Mouse (Mus musculus): ENCODE measurements at regions not wholly inside any gene's neighbourhood (a gene's known extent, or its start where the extent isn't known, plus 50 kb on each side); places are given as distances from the start of the nearest gene placed in this dataset.

DNA sequence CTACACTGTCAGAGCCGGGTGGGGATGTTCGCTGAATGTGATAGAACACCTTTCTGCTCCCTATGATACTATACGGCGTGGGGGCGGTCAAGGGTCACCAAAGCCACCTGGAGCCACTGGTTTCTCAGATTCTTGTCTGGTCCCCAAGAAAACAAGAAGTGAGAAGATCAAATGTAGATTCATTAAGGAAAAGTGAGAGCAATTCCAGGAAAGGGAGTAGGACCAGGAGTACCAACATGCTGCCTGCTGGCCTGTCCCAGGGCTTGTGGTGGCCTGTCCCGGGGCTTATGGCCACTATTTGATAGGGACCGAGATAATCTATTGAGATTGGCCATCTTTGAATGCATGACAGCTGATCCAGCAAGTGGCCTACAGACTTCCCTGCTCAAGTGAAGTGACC lies 58.8 kb upstream of the Fut8 start:
- DNase-seq: no peak

DNA sequence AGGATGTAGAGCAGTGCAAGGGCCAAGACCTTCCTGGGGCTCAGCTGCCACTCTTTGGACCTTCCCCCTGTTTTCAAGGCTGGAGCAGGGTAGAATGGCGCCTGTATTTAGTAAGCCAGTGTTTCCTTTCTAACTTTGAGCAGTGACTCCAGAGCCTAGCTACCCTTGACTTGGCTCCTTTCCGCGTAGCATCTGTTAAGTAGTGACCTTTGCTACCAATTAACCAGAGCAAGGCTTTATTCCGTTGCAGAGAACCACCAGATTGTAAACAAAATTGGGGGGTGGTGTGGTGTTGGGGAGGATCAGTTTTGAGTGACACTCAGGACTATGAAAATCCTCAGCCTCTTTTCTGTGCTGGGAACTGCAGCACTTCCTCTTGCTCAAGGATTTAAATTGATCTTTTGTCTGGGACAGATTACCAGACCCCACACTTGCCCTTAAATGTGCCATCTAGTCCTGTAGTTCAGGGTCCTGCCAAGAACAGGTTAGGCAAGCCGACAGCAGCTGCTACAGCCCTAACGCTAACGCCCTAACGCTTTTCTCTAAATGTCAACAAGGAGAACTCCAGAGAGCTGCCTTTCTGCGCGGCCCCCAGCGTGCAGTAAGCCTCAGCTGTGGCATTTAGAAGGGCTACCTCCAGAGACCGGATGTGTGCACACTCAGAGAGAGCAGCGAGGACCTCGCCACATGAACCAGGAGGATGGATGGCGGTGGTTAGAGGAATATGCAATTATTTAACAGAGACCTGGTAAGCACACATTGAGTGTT lies 59.9 kb upstream of the Fut8 start:
- DNase-seq: no peak

DNA sequence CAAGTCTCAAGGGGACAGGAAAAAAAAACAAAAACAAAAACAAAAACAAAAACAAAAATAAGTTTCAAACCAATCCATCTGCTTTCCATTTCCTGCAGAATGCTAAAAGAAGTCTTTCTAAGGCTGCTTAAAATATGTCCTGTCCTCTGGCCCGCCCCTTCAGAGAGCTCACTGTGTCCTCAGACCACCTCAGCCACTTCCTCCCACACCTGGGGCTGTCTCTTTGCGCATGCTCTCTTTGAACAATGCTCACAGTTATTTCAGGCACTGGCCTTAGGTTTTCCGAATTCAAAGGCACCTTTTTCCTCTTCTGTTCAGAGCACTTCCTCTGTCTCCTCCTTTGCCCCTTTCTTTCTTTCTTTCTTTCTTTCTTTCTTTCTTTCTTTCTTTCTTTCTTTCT lies 60.6 kb upstream of the Fut8 start:
- DNase-seq: no peak

DNA sequence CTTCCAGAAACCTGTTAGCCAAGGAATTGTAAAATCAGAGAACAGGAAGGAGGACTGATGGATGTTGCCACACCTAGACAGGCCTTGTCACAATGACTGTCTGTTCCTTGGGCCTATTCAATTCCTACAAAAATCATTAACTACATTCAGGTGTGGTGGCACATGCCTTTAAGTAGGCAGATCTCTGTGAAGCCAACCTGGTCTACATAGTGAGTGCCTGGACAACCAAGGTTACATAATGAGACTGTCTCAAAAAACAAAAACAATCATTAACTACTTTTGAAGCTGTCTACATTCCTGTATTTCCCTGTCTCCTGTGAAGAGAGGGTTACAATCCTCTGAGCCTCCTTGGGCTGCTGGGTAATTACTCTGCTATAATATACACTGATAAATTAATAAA lies 63.9 kb upstream of the Fut8 start:
- DNase-seq: no peak

DNA sequence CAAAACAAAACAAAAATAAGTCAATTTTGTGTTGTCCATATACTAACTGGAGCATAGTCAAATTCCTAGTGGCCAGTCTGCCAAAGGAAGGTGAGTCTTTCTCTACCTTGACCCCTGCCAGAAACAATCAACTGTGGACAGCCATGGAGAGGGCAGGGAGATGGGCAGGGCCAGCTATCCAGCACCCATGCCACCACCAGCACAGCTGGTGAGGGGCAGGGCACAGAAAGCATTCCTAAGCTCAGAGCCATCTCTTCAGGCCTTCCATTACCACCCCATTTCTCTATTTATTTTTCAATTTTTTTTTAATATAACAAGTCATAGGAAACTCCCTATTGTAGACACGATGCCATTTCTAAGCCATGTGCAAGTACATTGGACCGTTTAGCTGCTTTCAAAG lies 65.4 kb upstream of the Fut8 start:
- DNase-seq: no peak

DNA sequence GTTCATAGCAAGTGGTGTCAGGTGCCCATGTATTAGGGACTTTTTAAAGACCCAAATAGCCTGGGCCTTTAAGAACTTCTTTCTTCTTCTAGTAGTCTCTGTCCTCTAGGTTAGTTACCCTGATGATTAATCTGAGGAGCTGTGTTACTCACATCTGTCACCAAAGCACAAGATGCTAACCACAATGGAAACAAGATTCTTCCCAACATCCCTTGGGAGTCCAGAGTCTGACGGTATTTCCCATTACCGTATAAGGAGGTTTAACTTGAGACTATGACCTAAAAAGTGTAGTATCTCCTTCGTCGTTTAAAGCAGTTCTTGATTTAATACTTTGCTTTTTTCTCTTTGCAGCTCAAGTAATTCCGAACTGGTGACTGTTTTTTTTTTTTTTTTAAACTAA lies 67.7 kb upstream of the Fut8 start:
- DNase-seq: no peak

DNA sequence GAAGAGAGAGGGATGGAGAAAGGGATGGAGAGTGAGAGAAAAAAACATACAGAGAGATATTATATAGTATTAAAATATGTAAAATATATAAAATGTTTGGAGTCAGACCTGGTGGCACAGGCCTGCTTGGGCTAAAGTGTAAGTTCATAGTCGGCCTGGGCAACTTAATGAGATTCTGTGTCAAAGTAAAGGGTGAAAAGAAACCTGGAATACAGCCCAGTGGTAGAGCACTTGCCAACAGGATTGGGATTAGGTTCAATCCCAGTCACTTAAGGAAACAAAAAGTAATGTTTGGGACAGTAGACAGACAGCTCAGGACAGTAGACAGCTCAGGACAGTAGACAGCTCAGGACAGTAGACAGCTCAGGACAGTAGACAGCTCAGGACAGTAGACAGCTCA lies 69.6 kb upstream of the Fut8 start:
- no peak for DNase-seq

DNA sequence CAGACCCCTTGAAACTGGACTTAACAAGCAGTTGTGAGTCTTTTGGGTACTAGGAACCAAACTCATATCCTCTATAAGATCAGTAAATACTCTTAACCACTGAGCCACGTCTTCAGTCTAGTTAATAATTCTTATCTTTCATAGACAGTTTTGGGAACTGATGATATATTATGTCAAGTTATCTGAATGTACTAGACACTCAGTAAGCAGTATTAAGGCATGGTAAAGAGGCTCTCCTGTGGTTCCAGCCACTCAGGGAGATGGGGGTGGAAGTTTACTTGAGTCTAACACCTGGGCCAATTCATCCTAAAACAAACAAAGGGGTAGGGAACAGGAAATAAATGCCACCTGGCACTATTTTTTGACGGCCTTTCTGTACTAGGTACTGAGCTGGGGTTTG lies 81.2 kb upstream of the Fut8 start:
- no peak for DNase-seq

DNA sequence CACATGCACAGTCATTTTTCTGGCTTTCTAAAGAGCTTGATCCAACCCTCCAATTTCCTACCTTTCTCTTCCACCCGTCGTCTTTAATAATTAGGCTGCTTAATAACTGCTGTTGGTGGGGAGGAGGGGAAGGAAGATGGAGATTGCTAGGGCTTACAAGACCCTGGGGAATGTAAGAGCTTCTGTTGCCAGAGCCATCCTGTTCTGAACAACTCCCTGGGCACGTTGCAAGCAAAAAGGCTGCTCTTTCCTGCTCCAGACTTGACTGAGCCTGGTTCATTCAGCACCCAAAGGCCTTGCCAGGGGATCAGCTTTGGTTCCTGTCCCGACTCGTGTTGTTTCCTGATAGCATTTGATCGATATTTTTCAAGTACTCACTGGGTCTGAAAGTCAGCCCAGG lies 82.3 kb upstream of the Fut8 start:
- no peak for DNase-seq

DNA sequence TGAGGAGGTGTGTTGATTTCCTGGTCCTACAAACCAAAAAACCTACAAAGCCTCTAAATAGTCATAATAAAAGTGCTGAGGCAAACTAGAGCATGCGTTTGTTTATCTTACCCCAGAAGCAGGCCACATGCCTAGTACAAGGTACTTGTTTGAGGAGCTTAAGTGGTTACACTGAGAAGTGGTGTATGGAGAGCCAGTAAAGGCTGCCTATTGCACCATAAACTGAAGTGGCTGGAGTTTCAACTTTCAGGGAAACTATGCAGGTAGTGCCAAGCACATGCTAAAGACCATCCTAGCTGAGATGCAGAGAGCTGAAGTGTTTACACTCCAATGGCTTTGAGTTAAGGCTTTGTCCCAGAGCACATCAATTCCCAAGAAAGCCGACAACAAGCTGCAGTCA lies 86.5 kb upstream of the Fut8 start:
- no peak for DNase-seq

DNA sequence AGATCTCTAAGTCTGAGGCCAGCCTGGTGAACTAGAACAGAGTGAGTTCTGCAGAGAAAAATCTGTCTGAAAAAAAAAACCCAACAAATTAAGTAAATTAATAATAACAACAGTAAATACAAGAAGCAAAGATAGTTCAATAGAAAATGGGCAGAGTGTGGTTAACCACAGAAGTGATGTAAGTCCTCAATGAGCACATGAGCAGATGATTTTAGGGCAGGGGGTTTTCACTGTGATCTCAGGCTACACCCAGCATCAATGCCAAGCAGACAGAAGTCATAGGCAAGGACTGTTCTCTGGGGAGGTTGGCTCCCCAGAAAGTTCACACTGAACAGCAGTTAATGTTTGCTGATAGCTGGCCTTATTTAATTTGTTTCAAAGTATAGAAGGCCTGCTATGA lies 88.1 kb upstream of the Fut8 start:
- DNase-seq: no peak

DNA sequence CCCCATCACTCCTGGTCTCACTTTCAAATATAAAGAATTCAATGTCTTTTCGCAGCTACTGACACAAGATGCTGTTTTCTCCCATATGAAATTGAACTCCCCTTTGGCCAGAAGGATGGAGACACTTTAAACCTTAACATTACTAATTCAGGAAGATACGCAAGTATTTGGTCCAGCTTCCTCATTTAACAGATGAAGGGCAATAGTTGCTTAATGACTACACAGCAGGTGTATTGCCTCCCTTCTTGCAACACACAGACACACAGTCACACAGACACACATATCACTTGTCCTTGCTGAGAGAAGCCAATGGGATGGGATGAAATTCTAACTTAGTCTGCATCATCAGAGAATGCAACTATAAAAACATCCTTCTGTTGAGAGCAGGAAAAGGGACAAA lies 89.8 kb upstream of the Fut8 start:
- no peak for DNase-seq

DNA sequence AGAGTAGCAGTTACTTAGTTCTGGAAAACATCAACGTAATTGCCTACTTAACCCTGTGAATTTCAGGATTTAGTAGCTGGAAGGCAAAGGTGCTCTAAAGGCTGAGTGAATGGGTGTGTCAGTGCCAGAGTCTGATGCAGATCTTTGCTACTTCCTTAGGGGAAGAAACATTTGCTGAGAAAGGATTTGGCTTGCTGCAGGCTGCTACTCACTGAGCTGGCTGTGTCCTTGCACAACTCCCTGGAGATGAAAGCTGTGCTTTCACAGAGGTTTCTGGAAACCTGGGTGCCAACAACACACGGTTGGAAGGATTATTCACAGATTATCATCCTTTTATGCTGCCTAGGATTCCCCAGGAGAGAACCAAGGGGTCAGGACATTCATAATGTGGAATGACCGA lies 94.0 kb upstream of the Fut8 start:
- no peak for DNase-seq

DNA sequence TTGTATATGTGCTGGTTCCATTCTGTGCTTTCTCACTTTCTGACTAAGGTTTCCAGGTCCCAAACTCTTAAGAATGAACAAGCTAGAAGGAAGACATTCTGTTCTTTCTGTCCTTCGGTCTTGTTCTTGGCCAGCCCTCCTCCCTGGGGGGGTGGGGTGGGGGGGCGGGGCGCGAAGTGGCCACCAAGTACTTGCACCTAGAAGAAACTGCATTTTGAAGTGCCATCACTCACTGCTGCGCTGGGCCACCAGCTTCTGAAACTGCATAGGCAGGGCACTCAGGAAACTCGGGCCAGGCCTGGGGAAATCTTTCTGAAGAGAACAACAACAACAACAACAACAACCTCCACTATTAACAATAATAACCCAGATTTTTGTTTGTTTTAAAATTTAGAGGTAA lies 94.4 kb upstream of the Fut8 start:
- DNase-seq: no peak

DNA sequence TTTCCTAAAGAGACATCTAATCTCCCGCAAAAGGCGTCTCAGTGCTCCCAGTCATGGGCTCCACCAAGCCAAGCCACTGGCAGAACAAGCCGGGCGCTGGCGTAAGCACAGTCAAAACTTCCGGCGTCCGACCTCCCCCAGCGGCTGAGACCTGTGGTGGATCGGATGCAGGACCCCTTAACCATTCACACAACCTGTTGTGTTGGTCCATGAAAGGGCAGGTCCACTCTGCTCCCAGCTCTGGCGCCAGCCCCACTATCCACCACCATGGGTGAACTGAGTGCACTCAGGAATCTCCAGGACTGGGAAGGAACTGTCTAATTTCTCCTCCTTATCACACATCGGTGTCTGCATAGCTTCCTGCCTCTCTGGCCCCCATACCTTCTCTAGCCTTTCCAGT lies 94.8 kb upstream of the Fut8 start:
- no peak for DNase-seq

DNA sequence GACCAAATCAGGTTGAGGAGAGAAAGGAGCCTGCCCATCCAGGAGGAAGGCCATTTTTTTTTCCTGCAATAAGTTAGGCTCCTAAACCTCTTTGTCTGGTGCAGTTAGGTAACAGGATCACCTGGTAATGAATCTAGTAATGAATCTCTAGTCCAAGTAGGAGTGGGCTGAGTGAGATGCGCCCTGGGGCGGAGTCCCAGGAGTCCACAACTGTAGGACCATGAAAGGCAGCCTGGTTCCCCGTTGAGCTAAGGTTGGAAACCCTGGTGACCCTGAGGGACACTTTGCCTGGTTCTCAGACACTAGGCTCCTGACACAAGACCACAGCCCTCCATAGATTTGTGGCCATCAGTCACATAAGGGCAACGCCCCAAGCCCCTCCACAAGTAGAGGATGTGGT lies 95.7 kb upstream of the Fut8 start:
- DNase-seq: no peak

DNA sequence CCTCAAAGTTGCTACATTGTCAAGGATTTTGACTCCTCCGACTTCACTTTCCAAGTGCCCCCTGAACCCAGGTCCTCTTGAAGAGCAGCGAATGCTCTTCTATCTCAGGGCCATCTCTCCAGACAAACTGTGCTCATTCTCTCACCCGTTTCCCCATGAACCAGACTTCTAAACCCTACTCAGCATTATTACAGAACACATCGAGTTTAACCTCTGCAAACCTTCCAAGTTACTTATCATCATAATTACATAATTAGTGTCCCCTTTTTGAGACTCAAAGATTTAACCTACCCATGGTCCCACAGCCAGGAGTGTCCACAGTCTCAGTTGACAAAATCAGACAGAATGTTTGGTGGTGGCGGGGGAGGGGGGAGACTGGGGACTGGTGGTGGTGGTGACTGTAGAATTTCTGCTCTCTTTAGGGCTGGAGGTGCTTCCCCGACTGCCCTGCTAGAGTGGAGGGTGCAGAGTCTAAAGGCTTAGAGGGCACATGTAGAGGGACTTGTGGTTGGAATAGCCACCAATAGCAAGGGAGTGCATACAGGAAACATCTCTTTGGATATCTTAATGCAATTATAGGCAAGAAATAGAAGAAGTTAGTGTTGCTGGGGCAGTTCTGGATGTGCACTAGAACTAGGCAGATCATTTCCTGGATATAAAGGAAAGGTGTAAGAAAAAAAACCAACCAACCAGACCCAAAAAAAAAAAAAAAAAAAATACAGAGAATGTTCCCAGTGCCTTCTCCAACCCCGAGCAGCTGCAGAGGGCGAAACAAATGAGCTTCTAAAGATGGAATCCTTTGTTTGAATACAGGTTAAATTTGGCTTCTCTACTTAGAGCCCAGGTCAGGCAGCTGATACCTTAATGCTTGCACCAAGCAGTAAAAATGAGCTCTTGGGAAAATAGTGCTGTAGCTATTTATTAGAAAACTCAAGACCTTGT lies 96.4 kb upstream of the Fut8 start:
- DNase-seq: no peak

DNA sequence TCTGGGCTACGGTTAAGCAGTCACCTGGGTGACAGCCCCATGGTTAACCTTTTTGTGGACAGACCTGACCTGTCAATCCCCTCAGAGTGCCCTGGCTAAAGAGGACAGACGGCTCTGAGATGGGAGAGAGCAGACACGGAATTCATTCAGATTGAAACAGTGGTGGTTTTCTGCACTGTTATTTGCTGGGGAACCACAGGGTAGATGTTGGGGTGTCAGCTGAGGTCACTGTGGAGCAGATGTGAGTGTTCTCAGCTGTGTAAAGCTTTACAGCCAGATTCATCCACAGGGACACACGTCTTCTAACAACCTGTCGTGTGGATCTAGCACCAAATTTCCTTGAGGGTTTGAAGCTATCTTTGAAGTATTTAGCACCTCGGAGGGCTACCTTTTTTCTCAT lies 97.3 kb upstream of the Fut8 start:
- DNase-seq: no peak

DNA sequence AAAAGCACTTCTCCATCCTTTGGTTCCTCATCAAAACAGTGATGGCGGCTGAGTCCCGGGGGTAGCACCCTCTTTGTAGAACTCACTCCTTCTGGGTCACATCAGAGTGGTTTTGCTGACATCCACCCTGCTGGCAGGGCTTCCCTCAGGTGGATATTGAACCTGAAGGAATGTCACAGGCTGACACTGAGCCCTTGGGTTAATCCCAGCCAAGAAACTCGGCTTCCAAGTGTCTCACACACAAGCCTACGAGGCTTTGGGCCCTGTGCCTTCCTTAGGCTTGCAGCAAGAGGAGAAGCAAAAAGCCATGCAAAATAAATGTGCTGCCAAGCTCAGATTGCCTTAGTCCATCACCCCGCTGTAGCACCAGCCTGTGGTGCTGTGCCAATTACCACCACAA lies 97.8 kb upstream of the Fut8 start:
- DNase-seq: no peak

DNA sequence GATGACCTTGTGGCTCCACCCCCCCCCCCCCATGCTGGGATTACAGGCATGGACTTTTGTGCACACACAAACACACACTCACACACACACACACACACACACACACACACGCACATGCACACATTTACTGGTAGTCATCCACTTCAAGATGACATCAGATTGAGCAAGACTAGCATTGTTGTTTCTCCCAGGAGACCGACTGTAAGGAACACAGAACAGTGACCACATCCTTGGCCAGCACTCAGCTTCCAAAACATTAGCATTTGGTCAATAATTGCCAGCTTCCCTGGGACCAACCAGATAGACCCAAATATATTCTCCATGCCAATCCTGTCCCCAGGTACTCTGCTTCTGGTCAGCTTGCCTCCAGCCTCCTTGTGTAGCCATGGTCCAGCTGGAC lies 98.2 kb upstream of the Fut8 start:
- DNase-seq: no peak

DNA sequence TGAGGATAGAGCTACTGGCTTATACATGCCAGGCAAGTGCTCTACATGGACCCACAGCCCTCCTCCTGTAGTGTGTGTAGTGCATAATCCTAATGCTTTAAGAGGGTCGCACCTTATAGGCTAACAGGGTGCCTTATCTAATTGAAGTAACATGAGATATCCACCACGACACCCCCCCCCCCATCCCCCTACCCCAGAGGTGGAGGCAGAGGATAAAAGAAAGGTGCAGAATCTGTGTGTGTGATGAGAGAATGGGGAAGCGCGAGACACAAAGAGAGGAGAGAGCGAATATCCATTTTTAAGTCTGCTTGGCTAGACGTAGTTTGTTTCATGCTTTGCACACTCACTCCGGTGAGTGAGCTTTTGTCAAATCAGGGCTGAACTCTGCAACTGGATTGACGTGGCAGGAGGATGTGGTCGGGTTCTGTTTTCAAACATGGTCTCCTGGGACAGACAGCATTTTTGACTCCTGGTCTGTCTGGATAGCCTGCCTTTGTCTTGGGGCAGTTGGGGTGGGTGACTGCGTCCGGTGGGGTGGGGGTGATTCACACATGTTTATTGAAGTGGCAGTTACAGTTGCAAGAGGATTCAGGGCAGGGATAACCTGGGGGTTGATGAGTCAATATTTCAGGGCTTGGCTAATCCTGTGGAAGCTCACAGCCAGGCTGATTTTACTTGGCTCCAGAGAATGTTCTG lies 99.3 kb upstream of the Fut8 start:
- no peak for DNase-seq

DNA sequence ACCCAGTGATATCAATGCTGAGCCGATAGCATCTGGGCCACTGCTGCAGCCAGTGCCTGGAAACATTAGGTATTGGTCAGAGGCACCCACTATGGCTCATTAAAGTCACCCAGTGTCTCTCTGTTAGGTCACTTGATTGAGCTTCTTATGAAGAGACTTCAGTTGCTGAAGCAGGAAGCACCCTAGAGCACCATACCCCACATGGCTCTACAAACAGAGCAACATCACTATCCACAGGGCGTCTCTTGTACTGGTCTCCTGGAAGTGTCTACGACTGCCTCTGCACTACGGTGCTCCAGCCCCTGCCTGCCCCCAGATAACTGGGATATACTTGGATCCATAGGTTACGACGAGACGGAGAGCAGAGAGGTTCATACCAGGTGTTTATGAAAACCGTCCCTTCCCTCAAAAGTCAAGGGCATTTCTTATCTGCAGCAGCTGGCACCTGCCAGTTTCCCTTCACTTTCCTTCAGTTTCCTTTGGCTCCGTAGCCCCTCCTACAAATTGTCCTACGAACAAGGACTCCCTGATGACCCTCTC lies 100.6 kb upstream of the Fut8 start:
- no peak for DNase-seq

DNA sequence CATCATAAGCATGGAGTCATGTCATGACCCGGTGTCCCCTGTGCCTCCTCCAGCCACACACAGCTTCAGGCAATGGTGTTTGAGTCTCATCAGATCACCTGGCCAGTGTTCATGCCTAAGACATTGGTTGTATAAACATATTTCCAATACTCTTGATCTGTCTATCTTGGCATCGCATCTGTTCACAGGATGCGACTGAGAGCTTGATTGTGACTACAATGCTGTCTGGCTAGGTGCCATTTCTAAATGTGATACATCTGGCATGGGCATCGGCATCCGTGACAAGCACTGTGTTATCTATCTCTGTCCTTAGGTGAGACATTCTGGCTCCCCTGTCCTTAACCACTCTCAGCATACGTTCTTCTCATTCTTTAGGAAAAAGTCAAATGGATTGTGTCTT lies 102.3 kb upstream of the Fut8 start:
- no peak for DNase-seq

All from layer of hippocampus, postnatal 36 days (tissue).